Mouse (Mus musculus) heart, embryonic 11.5 days (tissue): ENCODE measurements at regions not wholly inside any gene's neighbourhood (a gene's known extent, or its start where the extent isn't known, plus 50 kb on each side); places are given as distances from the start of the nearest gene placed in this dataset.

ENCODE experiments used
- ATAC-seq: fragments of 200-750 bp; cut with Nextera tagmentation; replicated peaks from 2 replicates; pipeline ENCODE4 v1.8.0; 2017; ENCODE audit warnings: moderate library complexity; ENCODE audit not compliant: insufficient number of reproducible peaks, low FRiP score, low TSS enrichment
- H3K27ac ChIP-seq: fragments of 300-500 bp; sonication (generic); 2 replicates; pipeline ENCODE4 v1.5.1; 2014; ENCODE audit warnings: mild to moderate bottlenecking, low read depth, low read length
- H3K27me3 ChIP-seq: fragments of 300-500 bp; sonication (generic); 2 replicates; pipeline ENCODE4 v1.6.1; 2014; ENCODE audit warnings: mild to moderate bottlenecking, low read length, mixed read lengths; ENCODE audit not compliant: control insufficient read depth, insufficient read depth
- H3K36me3 ChIP-seq: fragments of 300-500 bp; sonication (generic); 2 replicates; pipeline ENCODE4 v1.6.1; 2014; ENCODE audit warnings: mild to moderate bottlenecking, low read length, moderate library complexity, mixed read lengths; ENCODE audit not compliant: control insufficient read depth, insufficient read depth
- H3K4me1 ChIP-seq: fragments of 300-500 bp; sonication (generic); 2 replicates; pipeline ENCODE4 v1.6.1; 2014; ENCODE audit warnings: low read length; ENCODE audit not compliant: control insufficient read depth, insufficient read depth
- H3K4me2 ChIP-seq: fragments of 300-500 bp; sonication (generic); 2 replicates; pipeline ENCODE4 v1.6.1; 2014; ENCODE audit warnings: mild to moderate bottlenecking, moderate library complexity
- H3K4me3 ChIP-seq: fragments of 300-500 bp; sonication (generic); 2 replicates; pipeline ENCODE4 v1.5.1; 2014; ENCODE audit warnings: low read depth, low read length
- H3K9ac ChIP-seq: fragments of 300-500 bp; sonication (generic); 2 replicates; pipeline ENCODE4 v1.6.1; 2014; ENCODE audit warnings: mild to moderate bottlenecking, low read depth, low read length, moderate library complexity
- H3K9me3 ChIP-seq: fragments of 300-500 bp; sonication (generic); replicated peaks from 2 replicates; pipeline ENCODE4 v1.6.1; 2016; ENCODE audit warnings: low read length; ENCODE audit not compliant: control insufficient read depth
- WGBS: fragments of 180-500 bp; shearing (Covaris S2); extraction: QIAGEN DNeasy Blood & Tissue Kit; methylation state at CpG from one replicate; pipeline ENCODE4 v1.1.7; 2014; ENCODE audit not compliant: insufficient replicate concordance; 5-methylcytosine and 5-hydroxymethylcytosine counted together

DNA sequence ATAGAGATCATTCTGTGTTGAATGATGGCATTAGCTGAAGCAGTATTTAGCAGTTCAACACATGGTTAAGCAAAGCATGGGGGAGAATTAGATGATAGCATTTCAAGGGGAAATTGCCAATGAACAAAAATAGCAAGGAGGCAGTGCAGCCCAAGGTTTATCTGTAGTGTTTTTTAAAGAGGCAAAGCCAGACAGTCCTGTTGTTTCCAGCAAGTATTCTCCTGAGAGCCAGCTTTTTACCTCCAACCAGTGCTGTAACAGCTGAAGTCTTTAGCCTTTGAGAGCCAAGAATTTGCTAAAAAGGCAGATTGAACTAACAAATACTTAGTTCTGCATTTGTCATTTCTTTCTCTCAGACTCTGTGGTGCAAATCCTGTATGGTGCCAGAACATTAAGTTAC lies 305.1 kb upstream of the Arx start:
- Histone ChIP-seq H3K4me3 (no peak overlapping the region), H3K4me1 (no peaks in the 10 kb centered on the region), H3K36me3 (no peaks in the 10 kb centered on the region), H3K27ac (no peak overlapping the region), H3K4me2 (no peak overlapping the region), H3K9ac (no peak overlapping the region), H3K27me3 (no peaks in the 10 kb centered on the region), H3K9me3 (no peaks in the 10 kb centered on the region)
- ATAC-seq, result no peak

DNA sequence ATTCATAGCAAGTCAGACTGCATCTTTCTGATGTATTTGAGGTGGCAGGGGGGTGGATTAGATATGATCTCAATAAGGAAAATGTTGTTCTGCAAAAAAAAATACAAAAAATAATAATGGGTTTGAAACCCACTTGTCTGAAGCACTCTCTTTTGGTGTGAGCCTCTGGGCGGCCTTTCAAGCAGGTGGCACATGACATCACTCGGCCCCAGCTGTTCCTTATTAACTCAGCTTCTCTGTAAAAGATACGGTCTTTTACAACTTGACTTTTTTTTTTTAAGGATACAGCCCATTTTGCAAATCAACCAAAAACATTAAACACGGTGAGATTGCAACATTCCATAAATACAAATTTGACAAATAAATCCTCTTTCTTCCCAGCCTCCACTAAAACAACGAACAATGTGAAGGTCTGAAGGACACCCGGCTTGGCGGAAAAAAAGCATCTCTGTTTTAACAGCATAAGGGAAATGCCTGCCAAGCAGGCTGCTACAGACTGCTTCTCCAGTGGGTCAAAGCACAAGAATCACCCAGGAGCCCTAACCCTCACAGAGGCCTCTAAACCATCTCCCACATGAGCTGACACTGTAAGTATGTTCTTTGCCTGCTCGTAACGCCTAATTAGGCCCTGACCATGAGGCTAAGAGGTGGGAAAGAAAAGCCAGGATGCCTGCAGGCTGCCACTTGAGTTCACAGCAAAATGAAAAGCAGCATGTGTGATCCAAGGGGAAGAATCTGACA lies 283.8 kb upstream of the Arx start:
- no peak overlapping the region for H3K4me2 ChIP-seq
- no peak for ATAC-seq
- no peak overlapping the region for H3K9ac ChIP-seq
- WGBS, result 70% methylated on average over 9 of the region's 9 CpGs
- no peaks in the 10 kb centered on the region for H3K4me1 ChIP-seq
- no peak overlapping the region for H3K4me3 ChIP-seq
- H3K27ac ChIP-seq, result no peak overlapping the region
- no peaks in the 10 kb centered on the region for H3K9me3 ChIP-seq
- H3K27me3 ChIP-seq, result no peaks in the 10 kb centered on the region
- no peaks in the 10 kb centered on the region for H3K36me3 ChIP-seq

DNA sequence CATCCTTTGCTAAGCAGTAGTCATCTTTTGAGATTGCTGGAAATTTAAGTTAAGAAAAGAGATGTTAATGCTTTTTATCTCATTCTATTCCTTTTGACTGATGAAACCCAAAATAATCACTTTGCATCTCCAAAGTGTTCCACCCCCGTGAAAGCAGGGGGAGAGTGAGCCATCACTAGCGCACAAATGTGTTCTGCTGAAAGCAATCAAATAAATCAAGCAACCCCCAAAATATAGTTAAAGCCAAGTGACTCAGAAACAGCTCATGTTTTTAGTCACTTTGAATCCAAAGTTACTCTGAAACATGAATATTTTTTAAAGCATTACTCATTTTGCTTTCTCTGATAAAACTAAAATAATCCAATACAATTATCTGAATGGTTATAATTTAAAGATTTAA lies 279.6 kb upstream of the Arx start:
- Histone ChIP-seq H3K9me3 (no peaks in the 10 kb centered on the region), H3K36me3 (no peaks in the 10 kb centered on the region), H3K4me1 (no peaks in the 10 kb centered on the region), H3K9ac (no peak overlapping the region), H3K4me2 (no peak overlapping the region), H3K27me3 (no peaks in the 10 kb centered on the region), H3K27ac (no peak overlapping the region), H3K4me3 (no peak overlapping the region)
- 74% methylated on average over 2 of the region's 2 CpGs for WGBS
- no peak for ATAC-seq

DNA sequence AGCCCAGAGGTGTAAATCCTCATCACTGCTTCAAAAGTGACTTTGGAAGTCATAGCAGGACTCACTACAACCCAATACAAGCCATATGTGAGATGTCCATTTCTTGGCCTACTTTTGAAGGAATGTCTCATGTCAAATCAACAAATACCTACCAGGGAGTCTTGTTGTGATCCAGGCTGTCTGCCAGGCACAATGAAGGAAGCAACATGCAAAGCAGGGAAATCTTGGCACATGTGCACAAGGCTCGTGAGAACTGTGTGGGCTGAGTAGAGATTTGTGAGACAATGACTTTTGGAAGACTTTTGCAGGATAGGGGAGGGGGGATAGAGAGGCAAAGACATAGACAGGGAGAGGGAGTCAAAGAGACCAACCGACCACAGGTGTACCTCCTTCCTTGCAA lies 274.7 kb upstream of the Arx start:
- WGBS, result 52% methylated on average over 2 of the region's 2 CpGs
- H3K4me1 ChIP-seq, result no peaks in the 10 kb centered on the region
- H3K9me3 ChIP-seq, result no peaks in the 10 kb centered on the region
- H3K9ac ChIP-seq, result no peak overlapping the region
- no peak overlapping the region for H3K4me3 ChIP-seq
- ATAC-seq, result no peak
- H3K27ac ChIP-seq, result no peak overlapping the region
- no peaks in the 10 kb centered on the region for H3K27me3 ChIP-seq
- no peaks in the 10 kb centered on the region for H3K36me3 ChIP-seq
- no peak overlapping the region for H3K4me2 ChIP-seq

DNA sequence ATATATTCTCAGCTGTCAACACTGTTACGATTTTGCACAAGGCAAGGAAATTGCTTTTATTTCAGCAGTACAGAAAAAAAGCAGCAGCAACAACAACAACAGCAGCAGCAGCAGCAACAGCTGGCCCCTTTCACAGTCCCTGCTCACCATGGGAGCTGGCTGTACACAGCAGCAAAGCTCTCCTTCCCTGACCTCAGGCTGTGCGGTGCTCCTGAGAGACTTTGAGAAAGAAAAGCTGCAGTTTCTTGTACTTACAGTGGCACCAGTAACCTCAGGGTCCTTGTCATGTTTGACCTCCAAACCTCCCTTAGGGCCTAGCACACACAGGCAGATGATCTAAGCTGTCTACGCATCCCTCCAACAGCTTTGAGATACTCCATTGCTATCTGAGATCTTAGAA lies 269.9 kb upstream of the Arx start:
- 59% methylated on average over 3 of the region's 3 CpGs for WGBS
- Histone ChIP-seq H3K9me3 (no peaks in the 10 kb centered on the region), H3K27ac (no peak overlapping the region), H3K27me3 (no peaks in the 10 kb centered on the region), H3K9ac (no peak overlapping the region), H3K4me1 (no peaks in the 10 kb centered on the region), H3K36me3 (no peaks in the 10 kb centered on the region), H3K4me2 (no peak overlapping the region), H3K4me3 (no peak overlapping the region)
- ATAC-seq, result no peak

DNA sequence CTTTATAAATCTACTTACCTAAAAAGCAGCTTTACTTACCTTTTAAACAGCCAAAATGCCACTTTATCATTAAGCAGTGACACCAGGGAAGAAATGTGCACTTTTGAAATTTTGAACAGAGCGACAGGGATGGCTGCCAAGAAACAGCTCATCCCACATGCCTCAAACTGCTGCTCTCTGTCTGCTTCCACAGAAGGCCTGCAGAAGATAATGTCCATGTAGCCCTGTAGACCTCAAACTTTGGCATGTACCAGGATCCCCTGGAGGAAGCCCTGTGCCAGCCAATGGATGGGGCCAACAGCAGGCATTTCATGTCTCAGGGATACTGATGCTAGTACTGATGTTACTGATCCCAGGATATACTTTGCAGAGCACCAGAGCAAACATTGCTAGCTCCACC lies 245.1 kb upstream of the Arx start:
- H3K4me2 ChIP-seq, result no peak overlapping the region
- no peaks in the 10 kb centered on the region for H3K36me3 ChIP-seq
- WGBS, result 68% methylated on average over 1 of the region's 1 CpGs
- no peak overlapping the region for H3K9ac ChIP-seq
- no peaks in the 10 kb centered on the region for H3K9me3 ChIP-seq
- no peak for ATAC-seq
- no peak overlapping the region for H3K4me3 ChIP-seq
- H3K4me1 ChIP-seq, result no peaks in the 10 kb centered on the region
- H3K27ac ChIP-seq, result no peak overlapping the region
- no peaks in the 10 kb centered on the region for H3K27me3 ChIP-seq

DNA sequence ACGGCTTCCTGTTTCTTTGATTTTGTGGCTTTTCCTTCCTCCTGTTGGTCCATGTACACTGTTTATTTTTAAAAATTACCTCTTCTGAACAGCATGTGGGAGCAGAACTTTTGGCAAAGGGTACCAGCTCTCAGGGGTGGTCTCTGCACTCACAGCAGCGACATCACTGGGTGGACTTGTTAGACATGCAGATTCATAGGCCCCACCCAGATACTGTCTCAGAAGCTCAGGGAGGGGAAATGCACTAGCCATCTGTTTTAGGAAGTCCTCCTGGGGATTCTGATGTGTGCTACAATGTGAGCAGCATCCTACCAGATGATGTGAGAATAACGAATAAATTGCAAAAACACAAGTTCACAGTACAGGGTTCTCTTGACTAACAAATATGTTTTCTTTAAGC lies 243.5 kb upstream of the Arx start:
- Histone ChIP-seq H3K4me1 (no peaks in the 10 kb centered on the region), H3K4me3 (no peak overlapping the region), H3K4me2 (no peak overlapping the region), H3K9me3 (no peaks in the 10 kb centered on the region), H3K9ac (no peak overlapping the region), H3K36me3 (no peaks in the 10 kb centered on the region), H3K27ac (no peak overlapping the region), H3K27me3 (no peaks in the 10 kb centered on the region)
- WGBS, result 64% methylated on average over 3 of the region's 3 CpGs
- ATAC-seq, result no peak

DNA sequence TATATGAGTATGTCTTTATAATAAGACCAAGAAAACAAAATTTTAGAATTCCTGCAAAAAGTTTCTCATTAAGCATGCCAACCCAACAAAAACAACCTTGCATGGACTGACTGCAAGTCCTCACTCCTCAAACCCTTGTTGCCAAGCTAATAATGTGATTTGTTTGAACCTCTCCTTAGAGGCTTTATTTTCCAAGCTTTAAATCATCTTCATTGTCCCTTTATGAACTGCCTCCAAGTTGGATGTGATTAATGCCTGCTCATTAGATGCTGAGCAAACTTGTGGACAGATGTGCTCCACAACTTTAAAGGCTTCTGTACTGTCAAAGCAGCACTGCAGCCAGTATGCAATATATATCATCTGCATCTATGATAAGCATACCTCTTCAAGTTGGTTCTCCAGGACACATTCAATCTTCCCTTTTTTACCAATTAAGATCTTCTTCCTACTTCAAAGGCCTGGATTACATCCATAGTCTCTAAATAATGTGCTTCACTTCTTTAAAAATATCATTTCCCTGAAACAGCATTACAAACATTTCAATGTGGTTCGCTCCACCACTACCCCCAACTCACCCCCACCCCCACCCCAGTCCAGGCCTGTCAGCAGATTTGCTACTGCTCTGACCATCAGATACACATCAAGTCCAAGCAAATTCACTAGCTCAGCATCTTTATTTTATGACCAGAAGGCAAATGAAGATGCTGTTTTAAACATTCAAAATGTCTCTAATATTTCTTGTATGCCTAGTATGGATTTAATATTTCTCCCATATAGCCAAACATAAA lies 237.1 kb upstream of the Arx start:
- Histone ChIP-seq H3K36me3 (no peaks in the 10 kb centered on the region), H3K4me1 (no peaks in the 10 kb centered on the region), H3K4me3 (no peak overlapping the region), H3K27me3 (no peaks in the 10 kb centered on the region), H3K9ac (no peak overlapping the region), H3K9me3 (no peaks in the 10 kb centered on the region), H3K4me2 (no peak overlapping the region), H3K27ac (no peak overlapping the region)
- 83% methylated on average over 1 of the region's 1 CpGs for WGBS
- ATAC-seq, result no peak

DNA sequence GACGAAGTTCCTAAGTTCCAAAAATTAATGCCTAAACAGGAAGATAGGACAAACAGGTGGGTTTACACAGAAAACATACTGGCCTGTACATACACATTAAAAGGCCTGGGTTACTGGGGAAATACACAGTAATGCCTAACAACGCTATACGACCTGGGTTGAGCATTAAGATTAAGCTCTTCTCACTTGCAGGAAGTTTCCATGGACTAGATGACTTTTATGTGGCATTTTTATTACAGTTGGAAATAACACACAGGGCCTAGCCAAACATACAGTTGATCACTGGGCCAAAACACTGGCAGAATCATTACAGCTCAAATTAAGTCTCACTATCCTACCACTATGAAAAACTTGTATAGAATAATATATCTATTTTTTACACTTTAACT lies 236.5 kb upstream of the Arx start:
- 71% methylated on average over 3 of the region's 3 CpGs for WGBS
- H3K27ac ChIP-seq, result no peak overlapping the region
- H3K36me3 ChIP-seq, result no peaks in the 10 kb centered on the region
- H3K9ac ChIP-seq, result no peak overlapping the region
- H3K4me1 ChIP-seq, result no peaks in the 10 kb centered on the region
- H3K4me2 ChIP-seq, result no peak overlapping the region
- no peaks in the 10 kb centered on the region for H3K9me3 ChIP-seq
- no peak overlapping the region for H3K4me3 ChIP-seq
- H3K27me3 ChIP-seq, result no peaks in the 10 kb centered on the region
- ATAC-seq, result no peak
